22 mouse cellular contexts compared by ENCODE assay signal in the genomic region with DNA sequence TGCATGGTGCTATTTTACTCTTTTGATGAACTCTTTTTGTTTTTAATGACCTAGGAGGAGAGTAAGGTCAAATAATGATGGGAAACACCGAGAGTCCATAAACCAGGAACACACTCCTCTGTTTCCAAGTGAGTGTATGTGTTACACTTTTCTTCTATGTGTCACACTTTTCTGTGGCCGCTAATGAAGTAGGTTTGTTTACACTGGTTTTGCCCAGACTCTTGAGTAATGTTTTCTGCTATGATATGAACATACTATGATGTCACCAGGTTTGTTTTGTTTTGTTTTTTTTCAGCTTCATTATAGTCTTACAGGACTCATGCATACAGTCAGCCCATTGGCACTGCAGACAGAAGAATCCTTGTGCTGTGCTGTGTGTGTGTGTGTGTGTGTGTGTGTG.
DNase-seq lines count a peak whose midpoint lies in the region; ATAC-seq and TF ChIP-seq lines count a peak whose summit lies in the region.
"Had no signal": no experiment of that assay in that cellular context is flagged by ENCODE, and none has a peak within 500 bp of the region (broad histone marks: within the 10 kb centered on the region; RNA-seq: fewer than 3 reads in every experiment).

No protein-coding gene starts in this region.

- no peaks in the 10 kb centered on the region for H3K27me3 ChIP-seq in liver, postnatal 0 days (ENCODE audit: insufficient read depth, low read length)
- H3K27me3 ChIP-seq in stomach, postnatal 0 days (ENCODE audit: control insufficient read depth, insufficient read depth, low read length) = no peaks in the 10 kb centered on the region
- H3K27me3 ChIP-seq in midbrain, embryonic 14.5 days (ENCODE audit: control insufficient read depth, insufficient read depth, low read length) = no peaks in the 10 kb centered on the region
- H3K27me3 ChIP-seq: CH12.LX; embryonic facial prominence, embryonic 12.5 days; forebrain, embryonic 13.5 days; forebrain, embryonic 15.5 days had no signal

- no peak overlapping the region for H3K9ac ChIP-seq in liver, postnatal 0 days (replicated peaks)
- no peak overlapping the region for H3K9ac ChIP-seq in stomach, postnatal 0 days (ENCODE audit: low read length)
- no peak overlapping the region for H3K9ac ChIP-seq in midbrain, embryonic 14.5 days (replicated peaks; ENCODE audit: low read length)
- H3K9ac ChIP-seq: embryonic facial prominence, embryonic 12.5 days; forebrain, embryonic 13.5 days; forebrain, embryonic 15.5 days; forebrain, postnatal 0 days had no signal

- no peak for TF ChIP-seq CTCF in liver, postnatal 0 days (IDR thresholded peaks at IDR 0.05; ENCODE audit: low read depth)
- no peak for TF ChIP-seq CTCF in stomach, postnatal 0 days (IDR thresholded peaks at IDR 0.05; ENCODE audit: low read depth)

- no peak overlapping the region for H3K4me2 ChIP-seq in liver, postnatal 0 days (ENCODE audit: low read depth, low read length)
- H3K4me2 ChIP-seq in stomach, postnatal 0 days (replicated peaks; ENCODE audit: low read depth) = no peak overlapping the region
- H3K4me2 ChIP-seq in midbrain, embryonic 14.5 days (ENCODE audit: low read length) = no peak overlapping the region
- H3K4me2 ChIP-seq: embryonic facial prominence, embryonic 12.5 days; forebrain, embryonic 13.5 days; forebrain, embryonic 15.5 days had no signal

- peaks cover 16% of the 10 kb centered on the region for H3K4me1 ChIP-seq in liver, postnatal 0 days (ENCODE audit: insufficient read depth)
- peaks cover 7% of the 10 kb centered on the region for H3K4me1 ChIP-seq in stomach, postnatal 0 days (replicated peaks; ENCODE audit: control insufficient read depth, insufficient read depth)
- no peaks in the 10 kb centered on the region for H3K4me1 ChIP-seq in midbrain, embryonic 14.5 days (ENCODE audit: control insufficient read depth, insufficient read depth, low read length)
- H3K4me1 ChIP-seq: forebrain, embryonic 15.5 days had no signal

- peak; percentile 49 for ATAC-seq in liver, postnatal 0 days
- ATAC-seq in stomach, postnatal 0 days (ENCODE audit: low FRiP score, low TSS enrichment) = peak; percentile 76
- no peak for ATAC-seq in midbrain, embryonic 14.5 days (ENCODE audit: low FRiP score, low TSS enrichment)
- ATAC-seq: CD4-positive, CD25-positive, alpha-beta regulatory T cell, adult 4 months; forebrain, embryonic 13.5 days; forebrain, embryonic 15.5 days; forebrain, postnatal 0 days had no signal

- TF ChIP-seq EP300 in liver, postnatal 0 days (IDR thresholded peaks at IDR 0.05; ENCODE audit: low read depth) = no peak
- TF ChIP-seq EP300 in stomach, postnatal 0 days (optimal IDR thresholded peaks at IDR 0.05) = no peak

- no peak for DNase-seq in liver, postnatal 0 days
- DNase-seq in liver (no peak), NIH3T3 (ENCODE audit: low read depth) (peak; percentile 75)
- DNase-seq in stomach, postnatal 0 days (ENCODE audit: low spot score) = no peak
- DNase-seq in midbrain, embryonic 14.5 days = no peak
- DNase-seq in layer of hippocampus, adult 11-12 months (ENCODE audit: low spot score) = no peak
- DNase-seq: adrenal gland, adult 8-10 months; adrenal gland, postnatal 14 days; adrenal gland, postnatal 36 days; cerebellum, adult 11-12 months; cerebellum, adult 2 months; cerebellum, adult 9-10 months; cerebellum, postnatal 10 days; cerebellum, postnatal 25 days; forebrain, postnatal 0 days had no signal

- 62% methylated on average over 2 of the region's 2 CpGs for WGBS in liver, postnatal 0 days (ENCODE audit: insufficient replicate concordance)
- 61% methylated on average over 2 of the region's 2 CpGs for WGBS in stomach, postnatal 0 days
- WGBS in midbrain, embryonic 14.5 days = 90% methylated on average over 2 of the region's 2 CpGs

- H3K27ac ChIP-seq in liver, postnatal 0 days (ENCODE audit: low read depth) = no peak overlapping the region
- H3K27ac ChIP-seq in stomach, postnatal 0 days (replicated peaks) = 0 out of 2 replicates have a peak overlapping the region, but pooled peaks have one; percentile 8
- no peak overlapping the region for H3K27ac ChIP-seq in midbrain, embryonic 14.5 days (replicated peaks; ENCODE audit: low read depth, low read length)
- H3K27ac ChIP-seq: embryonic facial prominence, embryonic 10.5 days; embryonic facial prominence, embryonic 12.5 days; forebrain, embryonic 13.5 days; forebrain, embryonic 15.5 days had no signal

- H3K36me3 ChIP-seq in liver, postnatal 0 days (replicated peaks; ENCODE audit: insufficient read depth, low read length) = no peaks in the 10 kb centered on the region
- H3K36me3 ChIP-seq in stomach, postnatal 0 days (ENCODE audit: control insufficient read depth, insufficient read depth, low read length) = no peaks in the 10 kb centered on the region
- no peaks in the 10 kb centered on the region for H3K36me3 ChIP-seq in midbrain, embryonic 14.5 days (ENCODE audit: control insufficient read depth, insufficient read depth, low read length)
- H3K36me3 ChIP-seq: embryonic facial prominence, embryonic 10.5 days; embryonic facial prominence, embryonic 12.5 days; forebrain, embryonic 15.5 days had no signal

- no peak overlapping the region for H3K4me3 ChIP-seq in liver, postnatal 0 days (ENCODE audit: low read depth, low read length)
- H3K4me3 ChIP-seq in stomach, postnatal 0 days (ENCODE audit: low read depth, low read length) = no peak overlapping the region
- H3K4me3 ChIP-seq in midbrain, embryonic 14.5 days (replicated peaks; ENCODE audit: low read depth, low read length) = no peak overlapping the region
- H3K4me3 ChIP-seq: embryonic facial prominence, embryonic 10.5 days; embryonic facial prominence, embryonic 12.5 days; forebrain, embryonic 13.5 days; forebrain, embryonic 15.5 days had no signal

- H3K9me3 ChIP-seq in liver, postnatal 0 days (ENCODE audit: low read length) = no peaks in the 10 kb centered on the region
- no peaks in the 10 kb centered on the region for H3K9me3 ChIP-seq in stomach, postnatal 0 days (ENCODE audit: control insufficient read depth, low read length)
- H3K9me3 ChIP-seq in midbrain, embryonic 14.5 days (ENCODE audit: control insufficient read depth, low read length) = no peaks in the 10 kb centered on the region
- H3K9me3 ChIP-seq: embryonic facial prominence, embryonic 10.5 days; embryonic facial prominence, embryonic 12.5 days; forebrain, embryonic 13.5 days; forebrain, embryonic 15.5 days; G1E had no signal
